Mouse (Mus musculus) lung, adult 2 months (tissue): ENCODE measurements around the gene Lrrc1.

Experiments
- CTCF ChIP-seq: fragments of 200-500 bp; IDR thresholded peaks from 2 replicates; pipeline ENCODE4 v1.5.1; 2011; ENCODE audit warnings: mild to moderate bottlenecking, low read length, control low read depth; ENCODE audit not compliant: insufficient read depth
- POLR2A ChIP-seq: fragments of 200-500 bp; IDR thresholded peaks from 2 replicates; pipeline ENCODE4 v1.6.1; 2011; ENCODE audit warnings: low read depth, mild to moderate bottlenecking, control low read depth, low read length, borderline replicate concordance; ENCODE audit errors: extremely low read depth

DNA sequence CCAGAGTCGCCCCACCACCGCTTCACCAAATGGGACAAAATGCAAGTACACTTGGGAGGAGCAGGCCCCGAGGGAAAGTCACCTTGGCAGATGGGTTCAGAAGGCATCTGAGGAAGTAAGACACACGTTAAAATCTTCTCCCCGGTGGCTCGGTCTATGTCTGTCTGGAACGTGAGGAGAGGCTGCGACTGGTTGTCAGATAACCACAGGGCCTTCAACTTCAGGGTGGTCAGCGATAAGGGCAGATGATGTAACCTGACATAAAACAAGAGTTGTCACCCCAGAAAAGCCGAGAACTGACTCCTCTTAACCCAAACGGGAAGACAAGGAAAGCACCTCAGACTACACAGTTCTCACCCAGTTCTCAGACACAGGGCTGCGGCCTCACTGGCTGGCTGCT is 109.7 kb downstream of the Lrrc1 start:
- TF ChIP-seq CTCF (no peak), POLR2A (no peak)
